Mouse (Mus musculus): Measurements from ENCODE around the gene Gclc. TPM values are rescaled to one million over a fixed set of nuclear protein-coding genes. Genes with fewer than 3 reads are reported as not detected.

Gene Gclc
- total and polyA plus RNA-seq, 3 experiments, result 20.4 to 84.8 (median 35.7) TPM

DNA sequence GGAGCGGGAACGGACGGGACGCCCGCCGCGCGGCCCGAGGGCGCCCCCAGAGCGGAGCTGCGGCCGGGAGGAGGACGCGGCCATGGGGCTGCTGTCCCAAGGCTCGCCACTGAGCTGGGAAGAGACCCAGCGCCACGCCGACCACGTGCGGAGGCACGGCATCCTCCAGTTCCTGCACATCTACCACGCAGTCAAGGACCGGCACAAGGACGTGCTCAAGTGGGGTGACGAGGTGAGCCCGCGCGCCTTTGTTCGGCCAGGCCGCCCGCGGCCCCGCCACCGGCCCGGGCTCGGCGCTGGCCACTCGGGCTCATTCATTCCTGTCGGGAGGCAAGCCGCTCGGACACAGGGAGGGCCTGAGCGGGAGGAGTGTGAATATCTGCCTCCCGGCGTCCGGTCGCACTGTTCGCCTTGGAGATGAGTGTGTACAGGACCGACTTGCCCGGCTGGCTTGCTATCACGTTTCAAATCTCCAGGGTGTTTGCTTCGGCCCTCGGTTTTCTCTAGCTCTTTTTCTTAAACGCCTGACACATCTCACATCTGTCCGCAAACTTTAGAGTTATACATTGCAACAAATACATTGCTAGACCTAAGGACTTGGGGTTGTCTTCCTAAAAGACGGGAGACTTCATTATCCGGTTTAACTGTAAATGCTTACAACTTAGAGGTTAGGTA, 530 bp downstream of the Gclc start (continued):
- peak in 1 of 2 experiments; percentile 22; a peak in 1 of 4 replicates for TF ChIP-seq CTCF (conservative IDR thresholded peaks at IDR 0.05 in 1 of 2, IDR thresholded peaks at IDR 0.05 in 1 of 2; ENCODE audit: low read depth in 2 of 2, low read length in 2 of 2)
- TF ChIP-seq MAFK (IDR thresholded peaks at IDR 0.05; ENCODE audit: insufficient replicate concordance, low read length), result no peak
- TF ChIP-seq MXI1 (IDR thresholded peaks at IDR 0.05; ENCODE audit: low read depth, low read length), result peak; percentile 94
- TF ChIP-seq USF1 (IDR thresholded peaks at IDR 0.05; ENCODE audit: low read depth, low read length), result no peak
- no peak for TF ChIP-seq GABPA (IDR thresholded peaks at IDR 0.05; ENCODE audit: insufficient replicate concordance, low read depth, low read length)

- Histone ChIP-seq H3K79me2 (replicated peaks; ENCODE audit: control insufficient read depth, extremely low read depth, insufficient read depth, poor library complexity, severe bottlenecking) (peaks cover 23% of the 10 kb centered on the region; the same call in 1 of the 2 replicates), H3K9me3 (replicated peaks; ENCODE audit: low read length) (no peaks in the 10 kb centered on the region), H3K9ac (ENCODE audit: insufficient read depth, low read depth) (peak overlapping the region; percentile 47), H3K36me3 (replicated peaks in 1 of 2; ENCODE audit: control insufficient read depth in 1 of 2, insufficient read depth in 1 of 2, low read length in 1 of 2) (peaks cover 0 to 26% of the 10 kb centered on the region in 2 experiments), H3K27ac (ENCODE audit: insufficient read depth, low read depth) (no peak overlapping the region), H3K27me3 (replicated peaks) (no peaks in the 10 kb centered on the region), H3K4me1 (ENCODE audit: control insufficient read depth in 1 of 2, insufficient read depth in 2 of 2) (peaks cover 6 to 62% of the 10 kb centered on the region in 2 experiments), H3K4me3 (replicated peaks in 1 of 3; ENCODE audit: low read depth in 2 of 3, low read length in 2 of 3, poor library complexity in 1 of 3) (peak overlapping the region; percentile 61 to 86 (median 86)), H3K4me2 (ENCODE audit: insufficient read depth, low read depth, poor library complexity, severe bottlenecking) (peak overlapping the region; percentile 9)
- dilution Hi-C loops (cut with MboI; ENCODE audit: extremely low pct_ligation_motif_present, extremely low pct_unique_long_range_greater_than_20kb, low sequenced_read_pairs) (no loop called here), in situ Hi-C loops (cut with MboI; ENCODE audit: low pct_ligation_motif_present, low pct_unique_long_range_greater_than_20kb, low sequenced_read_pairs) (loop anchor here (10.0 kb wide), 1 partner anchor 51 kb away; no protein-coding TSS in a partner anchor)
- TF ChIP-seq MEF2A (IDR thresholded peaks at IDR 0.05; ENCODE audit: borderline replicate concordance, low read depth, low read length), result no peak
- no peak for TF ChIP-seq ELF1 (IDR thresholded peaks at IDR 0.05; ENCODE audit: low read depth, low read length)
- no peak for DNase-seq (ENCODE audit: extremely low read depth)
Observed at GRCm38 (mm10) chr9:77755403-77755784, 1.1 kb downstream of the Gclc start.

DNA sequence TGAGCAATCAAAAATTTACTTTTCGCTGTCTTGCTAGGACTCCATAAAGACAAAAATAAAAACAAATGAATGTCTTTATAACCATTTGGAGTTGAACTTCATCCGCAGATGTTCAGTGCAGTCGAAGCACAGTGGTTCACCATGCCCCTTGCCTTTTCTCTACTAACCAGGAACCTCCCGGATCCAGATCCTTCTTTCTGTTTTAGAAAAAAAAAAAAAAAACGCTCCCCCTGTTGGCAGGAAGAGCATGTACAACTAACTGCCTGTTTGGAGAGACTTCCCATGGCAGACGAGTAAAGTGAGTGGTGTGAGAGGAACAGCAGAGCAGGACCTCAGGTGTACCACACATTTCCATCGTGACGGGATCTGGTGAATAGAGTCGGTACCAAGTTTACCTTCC, 1.7 kb downstream of the Gclc start:
- H3K79me2 ChIP-seq (replicated peaks; ENCODE audit: control insufficient read depth, extremely low read depth, insufficient read depth, poor library complexity, severe bottlenecking), result peaks cover 26% of the 10 kb centered on the region; the same call in 1 of the 2 replicates
- no peaks in the 10 kb centered on the region for H3K9me3 ChIP-seq (replicated peaks; ENCODE audit: low read length)
- H3K9ac ChIP-seq (ENCODE audit: insufficient read depth, low read depth), result peak overlapping the region; percentile 47; the same call in 1 of the 2 replicates
- peak overlapping the region; percentile 61 to 86 (median 86) for H3K4me3 ChIP-seq (replicated peaks in 1 of 3; ENCODE audit: low read depth in 2 of 3, low read length in 2 of 3, poor library complexity in 1 of 3)
- dilution Hi-C loops (cut with MboI; ENCODE audit: extremely low pct_ligation_motif_present, extremely low pct_unique_long_range_greater_than_20kb, low sequenced_read_pairs) (no loop called here), in situ Hi-C loops (cut with MboI; ENCODE audit: low pct_ligation_motif_present, low pct_unique_long_range_greater_than_20kb, low sequenced_read_pairs) (loop anchor here (10.0 kb wide), 1 partner anchor 51 kb away; no protein-coding TSS in a partner anchor)
- H3K4me1 ChIP-seq (ENCODE audit: control insufficient read depth in 1 of 2, insufficient read depth in 2 of 2), result peaks cover 6 to 62% of the 10 kb centered on the region in 2 experiments
- H3K27me3 ChIP-seq (replicated peaks), result no peaks in the 10 kb centered on the region
- H3K36me3 ChIP-seq (replicated peaks in 1 of 2; ENCODE audit: control insufficient read depth in 1 of 2, insufficient read depth in 1 of 2, low read length in 1 of 2), result peaks cover 0 to 28% of the 10 kb centered on the region in 2 experiments
- DNase-seq (ENCODE audit: extremely low read depth), result peak; percentile 68
- no peak overlapping the region for H3K27ac ChIP-seq (ENCODE audit: insufficient read depth, low read depth)
- peak overlapping the region; percentile 9 for H3K4me2 ChIP-seq (ENCODE audit: insufficient read depth, low read depth, poor library complexity, severe bottlenecking)
- TF ChIP-seq POLR2AphosphoS2 (IDR thresholded peaks at IDR 0.05; ENCODE audit: low read depth, low read length) (no peak), MAX (IDR thresholded peaks at IDR 0.05; ENCODE audit: low read length) (no peak), RAD21 (IDR thresholded peaks at IDR 0.05; ENCODE audit: low read depth, low read length) (peak; percentile 54), RCOR1 (conservative IDR thresholded peaks at IDR 0.05; ENCODE audit: low read depth, low read length) (no peak), NRF1 (IDR thresholded peaks at IDR 0.05; ENCODE audit: low read depth, low read length) (no peak), MXI1 (IDR thresholded peaks at IDR 0.05; ENCODE audit: low read depth, low read length) (peak; percentile 61; the same call in 1 of the 2 replicates), ZKSCAN1 (IDR thresholded peaks at IDR 0.05; ENCODE audit: borderline replicate concordance, low read depth, low read length) (no peak), SIN3A (IDR thresholded peaks at IDR 0.05; ENCODE audit: low read length) (0 out of 2 replicates have a peak, but pooled peaks have one; percentile 44), CTCF (conservative IDR thresholded peaks at IDR 0.05 in 1 of 2, IDR thresholded peaks at IDR 0.05 in 1 of 2; ENCODE audit: low read depth in 2 of 2, low read length in 2 of 2) (peak; percentile 38 to 81; a peak in 3 of 4 replicates), MEF2A (IDR thresholded peaks at IDR 0.05; ENCODE audit: borderline replicate concordance, low read depth, low read length) (no peak), CHD1 (IDR thresholded peaks at IDR 0.05; ENCODE audit: low read depth, low read length) (no peak), EP300 (IDR thresholded peaks at IDR 0.05; ENCODE audit: low read length) (no peak), SMC3 (IDR thresholded peaks at IDR 0.05; ENCODE audit: low read depth, low read length) (peak; percentile 85), BHLHE40 (IDR thresholded peaks at IDR 0.05; ENCODE audit: low read depth, low read length) (0 out of 2 replicates have a peak, but pooled peaks have one; percentile 39), USF2 (conservative IDR thresholded peaks at IDR 0.05; ENCODE audit: low read depth, low read length) (no peak), ZC3H11A (IDR thresholded peaks at IDR 0.05; ENCODE audit: low read depth, low read length) (peak; percentile 42), ZMIZ1 (IDR thresholded peaks at IDR 0.05; ENCODE audit: low read depth, low read length) (no peak), E2F4 (IDR thresholded peaks at IDR 0.05; ENCODE audit: insufficient replicate concordance, low read depth, low read length) (no peak), POLR2A (IDR thresholded peaks at IDR 0.05; ENCODE audit: low read depth, low read length) (no peak), ELF1 (IDR thresholded peaks at IDR 0.05; ENCODE audit: low read depth, low read length) (peak; percentile 60; the same call in 1 of the 2 replicates), NELFE (IDR thresholded peaks at IDR 0.05; ENCODE audit: low read depth, low read length) (no peak), MYC (IDR thresholded peaks at IDR 0.05; ENCODE audit: low read depth, low read length) (peak; percentile 57; the same call in 1 of the 2 replicates), TCF12 (IDR thresholded peaks at IDR 0.05; ENCODE audit: low read depth, low read length) (0 out of 2 replicates have a peak, but pooled peaks have one; percentile 21), IRF4 (IDR thresholded peaks at IDR 0.05; ENCODE audit: low read depth, low read length) (peak; percentile 67; the same call in 1 of the 2 replicates), CHD2 (IDR thresholded peaks at IDR 0.05; ENCODE audit: low read length) (no peak)
